Mouse (Mus musculus) midbrain, embryonic 11.5 days (tissue): Measurements from ENCODE around the gene Klrb1b. TPM values are rescaled to one million over a fixed set of nuclear protein-coding genes. Genes with fewer than 3 reads are reported as not detected.
"Not testable (repeated sequence)": the region's sequence is repeated elsewhere in the genome, so short reads cannot be mapped to it uniquely, and the experiment has no call there.

ENCODE experiments used
- ATAC-seq: fragments of 200-750 bp; cut with Nextera tagmentation; 2 replicates; pipeline ENCODE4 v1.8.0; 2017; ENCODE audit warnings: moderate TSS enrichment, moderate library complexity; ENCODE audit not compliant: low FRiP score
- DNase-seq: peaks from one replicate; pipeline ENCODE4 v3.0.0; 2015; ENCODE audit warnings: low spot score; ENCODE audit errors: missing footprints
- H3K27ac ChIP-seq: fragments of 300-500 bp; sonication (generic); 2 replicates; pipeline ENCODE4 v1.5.1; 2014; ENCODE audit warnings: low read depth, low read length
- H3K27me3 ChIP-seq: fragments of 300-500 bp; sonication (generic); 2 replicates; pipeline ENCODE4 v1.6.1; 2014; ENCODE audit warnings: mild to moderate bottlenecking, low read length, moderate library complexity, mixed read lengths; ENCODE audit not compliant: control insufficient read depth, insufficient read depth
- H3K36me3 ChIP-seq: fragments of 300-500 bp; sonication (generic); 2 replicates; pipeline ENCODE4 v1.6.1; 2014; ENCODE audit warnings: mild to moderate bottlenecking, low read length, moderate library complexity, mixed read lengths; ENCODE audit not compliant: control insufficient read depth, insufficient read depth
- H3K4me1 ChIP-seq: fragments of 300-500 bp; sonication (generic); 2 replicates; pipeline ENCODE4 v1.6.1; 2014; ENCODE audit warnings: low read length; ENCODE audit not compliant: control insufficient read depth, insufficient read depth
- H3K4me2 ChIP-seq: fragments of 300-500 bp; sonication (generic); 2 replicates; pipeline ENCODE4 v1.6.1; 2014; ENCODE audit warnings: mild to moderate bottlenecking, moderate library complexity
- H3K4me3 ChIP-seq: fragments of 300-500 bp; sonication (generic); 2 replicates; pipeline ENCODE4 v1.5.1; 2014; ENCODE audit warnings: low read depth, low read length
- H3K9ac ChIP-seq: fragments of 300-500 bp; sonication (generic); 2 replicates; pipeline ENCODE4 v1.6.1; 2014; ENCODE audit warnings: low read length
- H3K9me3 ChIP-seq: fragments of 300-500 bp; sonication (generic); 2 replicates; pipeline ENCODE4 v1.6.1; 2016; ENCODE audit warnings: low read length; ENCODE audit not compliant: control insufficient read depth
- WGBS: fragments of 180-500 bp; shearing (Covaris S2); extraction: QIAGEN DNeasy Blood & Tissue Kit; methylation state at CpG from one replicate; pipeline ENCODE4 v1.1.7; 2014; 5-methylcytosine and 5-hydroxymethylcytosine counted together
- polyA plus RNA-seq: library from polyadenylated mRNA; unstranded; fragments of >200 nt; fragmentation: Nextera tagmentation; extraction: Ambion mirVana; gene quantifications from 2 replicates; pipeline ENCODE4 v1.2.1, GENCODE M21; 2014

Gene Klrb1b
- polyA plus RNA-seq, 1 experiment from 2014 or later = not detected

DNA sequence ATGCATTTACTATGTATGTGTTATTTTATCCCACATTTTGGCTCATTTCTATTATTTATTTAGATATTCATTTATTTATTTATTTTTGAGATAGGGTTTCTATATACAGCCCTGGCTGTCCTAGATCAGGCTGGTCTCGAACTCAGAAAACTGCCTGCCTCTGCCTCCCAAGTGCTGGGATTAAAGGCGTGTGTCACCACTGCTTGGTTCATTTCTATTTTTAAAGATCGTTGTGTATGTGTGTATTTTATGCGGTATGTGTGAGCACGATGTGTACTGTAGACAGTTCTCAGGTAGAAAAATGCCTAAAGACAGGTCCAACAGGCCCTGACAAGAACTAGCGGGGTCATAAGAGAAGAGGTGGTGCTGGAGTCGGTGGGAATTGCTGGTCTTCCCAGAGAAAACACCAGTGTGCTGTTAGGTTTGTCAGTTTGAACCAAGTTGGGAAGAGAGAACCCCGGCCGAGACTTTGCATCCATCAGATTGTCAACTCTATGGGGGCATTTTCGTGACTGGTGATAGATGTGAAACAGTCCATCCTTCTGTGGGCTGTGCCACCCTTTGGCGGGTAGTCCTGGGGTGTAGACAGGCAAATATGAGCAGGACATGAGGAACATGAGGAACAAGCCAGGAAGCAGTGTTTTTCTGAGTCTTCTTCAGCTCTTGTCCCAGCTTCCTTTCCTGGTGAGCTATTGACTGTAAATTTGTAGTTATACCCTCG lies 28.8 kb downstream of the Klrb1b start:
- H3K4me1 ChIP-seq = peaks cover 5% of the 10 kb centered on the region; the same call in 1 of the 2 replicates
- H3K9ac ChIP-seq = no peak overlapping the region
- no peak overlapping the region for H3K27ac ChIP-seq
- no peaks in the 10 kb centered on the region for H3K27me3 ChIP-seq
- 84% methylated on average over 12 of the region's 12 CpGs for WGBS
- DNase-seq (peak; percentile 80), ATAC-seq (no peak)
- H3K4me3 ChIP-seq = no peak overlapping the region; the same call in 1 of the 2 replicates
- H3K9me3 ChIP-seq = no peaks in the 10 kb centered on the region
- peak overlapping the region; percentile 52 for H3K4me2 ChIP-seq
- H3K36me3 ChIP-seq = no peaks in the 10 kb centered on the region

DNA sequence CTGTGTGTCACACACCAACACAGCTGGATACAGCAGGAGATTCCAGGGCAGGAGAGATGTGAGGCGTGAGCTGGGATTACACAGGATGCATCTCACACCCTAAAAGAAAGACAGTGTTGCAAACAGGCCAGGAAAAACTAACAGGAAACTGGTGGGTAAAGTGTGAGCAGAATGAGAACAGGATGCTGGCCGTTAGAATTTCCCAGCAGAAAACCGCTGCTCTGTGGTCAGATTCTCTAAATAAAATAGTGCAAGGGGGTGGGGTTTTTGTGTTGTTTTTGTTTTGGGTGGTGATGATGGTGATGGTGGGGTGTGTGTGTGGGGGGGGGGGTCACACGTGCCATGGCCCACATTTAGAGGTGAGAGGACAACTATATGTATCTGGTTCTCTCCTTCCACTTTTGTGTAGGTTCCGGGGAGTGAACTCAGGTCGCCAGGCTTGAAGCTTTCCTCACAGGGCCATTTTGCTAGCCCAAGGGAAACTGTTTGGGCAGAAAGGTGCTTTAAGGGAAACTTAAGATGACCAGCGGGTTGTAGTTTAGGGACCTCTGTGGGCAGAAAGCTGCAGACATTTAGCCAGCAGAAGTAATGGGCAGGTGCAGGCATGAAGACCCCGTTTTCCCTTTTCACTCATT lies 29.7 kb downstream of the Klrb1b start:
- Histone ChIP-seq H3K4me3 (no peak overlapping the region), H3K9me3 (no peaks in the 10 kb centered on the region), H3K27ac (no peak overlapping the region), H3K4me1 (peaks cover 5% of the 10 kb centered on the region; the same call in 1 of the 2 replicates), H3K4me2 (no peak overlapping the region), H3K9ac (no peak overlapping the region), H3K36me3 (no peaks in the 10 kb centered on the region), H3K27me3 (no peaks in the 10 kb centered on the region)
- ATAC-seq (no peak), DNase-seq (peak; percentile 62)
- WGBS = 74% methylated on average over 8 of the region's 8 CpGs

DNA sequence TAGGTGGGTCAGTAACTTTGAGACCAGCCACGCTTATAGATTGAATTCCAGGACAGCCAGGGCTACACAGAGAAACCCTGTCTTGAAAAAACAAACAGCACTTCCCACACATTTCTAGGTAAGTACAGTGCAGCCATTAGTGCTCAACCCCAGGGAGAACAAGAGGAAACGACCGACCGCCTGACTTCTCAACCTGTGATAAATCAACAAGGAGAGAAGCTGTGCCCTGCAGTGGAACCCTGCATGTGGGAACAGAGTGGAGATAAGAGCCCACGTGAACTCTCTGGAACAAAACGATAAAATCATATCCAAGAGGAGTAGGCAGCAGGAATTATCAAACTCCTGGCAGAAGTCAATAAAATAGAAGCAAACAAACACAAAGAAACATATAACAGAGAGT lies 32.4 kb downstream of the Klrb1b start:
- Histone ChIP-seq H3K36me3 (no peaks in the 10 kb centered on the region), H3K9me3 (no peaks in the 10 kb centered on the region), H3K4me1 (peaks cover 5% of the 10 kb centered on the region; the same call in 1 of the 2 replicates), H3K27me3 (no peaks in the 10 kb centered on the region), H3K27ac (no peak overlapping the region), H3K9ac (no peak overlapping the region), H3K4me3 (no peak overlapping the region), H3K4me2 (no peak overlapping the region)
- 69% methylated on average over 6 of the region's 6 CpGs for WGBS
- DNase-seq (peak; percentile 39), ATAC-seq (no peak)

DNA sequence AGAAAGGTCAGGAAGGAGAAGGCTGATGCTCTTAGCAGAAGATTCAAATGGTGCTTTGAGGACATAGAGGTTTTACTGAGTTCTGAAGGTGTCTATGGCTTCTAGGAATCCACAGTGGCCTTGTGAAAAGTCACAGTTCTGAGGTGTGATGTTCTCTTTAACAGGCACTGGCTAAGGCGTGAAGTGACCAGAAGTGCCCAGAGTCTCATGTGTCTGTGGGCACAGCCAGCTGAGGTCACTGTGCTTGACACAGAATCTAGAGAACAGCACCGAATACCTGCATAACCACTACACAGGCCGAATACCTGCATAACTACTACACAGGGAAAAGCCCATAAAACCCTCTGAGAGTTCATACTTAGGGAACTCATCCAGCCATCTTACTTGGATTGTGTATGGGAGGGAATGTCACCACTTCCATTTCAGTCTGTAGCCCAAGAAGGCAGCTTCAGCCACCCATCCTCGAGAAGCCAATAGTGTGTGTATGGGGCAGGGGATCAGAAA lies 35.6 kb downstream of the Klrb1b start:
- WGBS = 83% methylated on average over 4 of the region's 4 CpGs

DNA sequence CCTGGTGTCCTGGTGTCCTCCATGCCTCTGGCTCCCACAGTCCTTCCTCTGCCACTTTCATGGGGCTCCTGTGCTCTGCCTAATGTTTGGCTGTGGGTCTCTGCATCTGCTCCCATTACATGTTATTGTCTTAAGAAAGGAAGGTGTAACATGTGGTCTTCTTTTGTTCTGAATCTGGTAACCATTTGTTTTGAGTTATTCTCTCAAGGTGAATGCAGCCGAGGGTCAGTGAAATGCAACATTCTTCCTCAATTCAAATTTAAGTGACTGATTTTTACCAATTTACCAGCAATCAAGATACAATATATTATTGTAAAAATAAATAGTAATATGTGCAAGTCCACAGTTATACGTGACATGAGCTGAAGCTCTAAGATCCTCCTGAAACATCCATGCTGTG lies 37.0 kb downstream of the Klrb1b start, which contains the start of gene Klrb1c:
Gene Klrb1c (minus strand): TSS at position 101 of the 400 bp plus-strand sequence.
- DNase-seq = no peak
- H3K4me1 ChIP-seq = no peaks in the 10 kb centered on the region
- 91% methylated on average over 2 of the region's 2 CpGs for WGBS
- no peak within 1 kb of the TSS for H3K9ac ChIP-seq
- H3K4me3 ChIP-seq = no peak within 1 kb of the TSS
- H3K36me3 ChIP-seq = no peaks in the 10 kb centered on the region
- no peaks in the 10 kb centered on the region for H3K27me3 ChIP-seq
- no peak within 1 kb of the TSS for H3K4me2 ChIP-seq
- ATAC-seq = no peak
- H3K9me3 ChIP-seq = no peaks in the 10 kb centered on the region
- no peak within 1 kb of the TSS for H3K27ac ChIP-seq

More for the DNA sequence above, 35.6 kb downstream of the Klrb1b start:
- not testable (repeated sequence) for H3K9ac ChIP-seq, H3K36me3 ChIP-seq, H3K9me3 ChIP-seq, H3K27ac ChIP-seq, H3K4me2 ChIP-seq, H3K4me1 ChIP-seq, H3K27me3 ChIP-seq, H3K4me3 ChIP-seq, ATAC-seq
- peak; percentile 8 for DNase-seq

DNA sequence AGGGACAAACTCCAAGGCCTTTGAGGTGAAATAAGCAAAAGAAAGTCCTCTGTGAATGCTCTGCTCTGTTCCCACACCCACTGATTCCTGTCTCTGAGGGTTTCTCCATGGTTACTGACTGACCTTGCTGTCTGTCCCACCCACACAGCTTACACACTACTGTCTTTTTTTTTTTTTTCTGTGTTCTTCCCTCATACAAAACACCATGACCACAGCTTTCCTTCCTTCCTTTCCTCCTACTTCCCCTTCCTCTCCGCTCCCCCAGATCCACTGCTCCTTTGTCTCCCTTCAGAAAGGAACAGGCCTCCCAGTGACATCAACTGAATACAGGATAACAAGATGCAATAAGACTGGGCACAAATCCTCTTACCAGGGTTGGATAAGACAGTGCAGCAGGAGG lies 37.6 kb downstream of the Klrb1b start:
- ATAC-seq = no peak
- Histone ChIP-seq H3K27me3 (no peaks in the 10 kb centered on the region), H3K9me3 (no peaks in the 10 kb centered on the region), H3K4me3 (no peak overlapping the region), H3K36me3 (no peaks in the 10 kb centered on the region), H3K9ac (no peak overlapping the region), H3K4me2 (no peak overlapping the region), H3K4me1 (no peaks in the 10 kb centered on the region), H3K27ac (no peak overlapping the region)
- 68% methylated on average over 1 of the region's 1 CpGs for WGBS
- no peak for DNase-seq

DNA sequence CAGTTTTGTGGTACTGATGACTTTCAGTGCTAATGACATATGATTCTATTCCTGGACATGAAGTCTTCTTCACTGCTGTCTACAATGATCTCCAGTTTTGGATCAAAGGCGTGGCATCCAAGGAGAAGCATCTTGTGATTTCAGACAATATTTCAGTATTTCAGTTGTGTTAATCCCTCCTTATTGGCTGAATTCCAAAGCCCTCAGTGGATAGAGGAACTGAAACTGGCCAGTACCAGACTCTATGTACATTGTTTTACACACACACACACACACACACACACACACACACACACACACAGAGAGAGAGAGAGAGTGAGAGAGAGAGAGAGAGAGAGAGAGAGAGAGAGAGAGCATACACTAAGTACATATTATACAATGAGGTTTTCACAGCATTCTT lies 39.7 kb downstream of the Klrb1b start:
- DNase-seq, H3K27ac ChIP-seq, H3K36me3 ChIP-seq, H3K4me2 ChIP-seq, H3K9ac ChIP-seq, H3K9me3 ChIP-seq, H3K4me3 ChIP-seq, H3K27me3 ChIP-seq, ATAC-seq, H3K4me1 ChIP-seq: not testable (repeated sequence)
- WGBS = 82% methylated on average over 1 of the region's 1 CpGs

DNA sequence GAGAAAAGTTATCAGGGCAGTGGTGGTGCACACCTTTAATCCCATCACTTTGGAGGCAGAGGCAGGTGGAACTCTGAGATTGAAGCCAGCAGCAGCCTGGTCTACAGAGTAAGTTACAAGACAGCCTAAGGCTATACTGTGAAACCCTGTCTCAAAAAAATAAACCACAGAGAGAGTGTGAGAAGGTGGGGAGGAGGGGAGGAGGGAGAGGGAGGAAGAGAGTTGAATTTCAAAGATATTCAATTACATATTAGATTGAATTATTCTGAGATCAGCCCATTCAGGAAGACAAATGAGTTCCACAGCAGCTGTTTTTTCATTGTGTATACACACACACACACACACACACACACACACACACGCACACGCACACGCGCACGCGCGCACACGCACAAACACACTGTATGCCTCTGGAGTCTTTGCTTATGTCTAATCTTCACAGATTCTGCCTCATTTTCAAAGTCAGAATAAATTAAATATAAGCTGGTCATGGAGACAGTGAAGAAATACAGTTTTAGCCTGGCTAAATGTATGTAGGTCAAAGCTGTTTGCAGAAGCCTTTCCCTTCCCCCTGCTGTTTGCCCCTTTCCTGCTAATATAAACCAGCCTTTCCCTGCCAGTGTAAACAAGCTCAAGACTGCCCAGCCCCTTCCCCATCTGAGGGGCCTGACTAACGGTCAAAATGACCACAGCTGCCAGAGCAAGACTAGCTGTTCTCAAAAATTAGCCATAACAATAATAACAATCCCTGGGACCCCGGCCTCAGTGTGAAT lies 56.5 kb downstream of the Klrb1b start:
- ATAC-seq = no peak
- 79% methylated on average over 10 of the region's 10 CpGs for WGBS
- DNase-seq = peak; percentile 83

More for the DNA sequence above, 56.5 kb downstream of the Klrb1b start:
- H3K4me3 ChIP-seq = no peak overlapping the region
- H3K4me2 ChIP-seq = no peak overlapping the region
- no peaks in the 10 kb centered on the region for H3K36me3 ChIP-seq
- H3K4me1 ChIP-seq = no peaks in the 10 kb centered on the region
- no peaks in the 10 kb centered on the region for H3K27me3 ChIP-seq
- H3K27ac ChIP-seq = no peak overlapping the region
- no peaks in the 10 kb centered on the region for H3K9me3 ChIP-seq
- H3K9ac ChIP-seq = no peak overlapping the region
